ENCODE assay signal across 8 mouse cellular contexts in genomic region chr19:8988346-8989065, GRCm38 (mm10). TPM values are rescaled to one million over a fixed set of nuclear protein-coding genes. Genes with fewer than 3 reads are reported as not detected.
A peak's percentile ranks its signal among the peaks of the same experiment; 100 is the strongest.
DNase-seq lines count a peak whose midpoint lies in the region; ATAC-seq lines count a peak whose summit lies in the region.

No protein-coding gene starts in this region.

- peaks cover 23% of the 10 kb centered on the region for H3K27me3 ChIP-seq in neural tube, embryonic 11.5 days (ENCODE audit: control insufficient read depth, insufficient read depth, low read length)
- peaks cover 14% of the 10 kb centered on the region for H3K27me3 ChIP-seq in forebrain, embryonic 16.5 days (replicated peaks; ENCODE audit: control insufficient read depth, insufficient read depth, low read length)
- peaks cover 20% of the 10 kb centered on the region for H3K27me3 ChIP-seq in limb, embryonic 10.5 days (ENCODE audit: low read depth, poor library complexity, severe bottlenecking)
- no peaks in the 10 kb centered on the region for H3K27me3 ChIP-seq in stomach, embryonic 16.5 days (ENCODE audit: control insufficient read depth, insufficient read depth, low read length)

- H3K4me3 ChIP-seq in neural tube, embryonic 11.5 days (ENCODE audit: low read depth, low read length) = peak overlapping the region; percentile 57
- H3K4me3 ChIP-seq in forebrain, embryonic 16.5 days (replicated peaks; ENCODE audit: low read length) = peak overlapping the region; percentile 44
- H3K4me3 ChIP-seq in limb, embryonic 10.5 days = peak overlapping the region; percentile 75
- H3K4me3 ChIP-seq in stomach, embryonic 16.5 days (replicated peaks; ENCODE audit: low read length) = peak overlapping the region; percentile 87

- WGBS in neural tube, embryonic 11.5 days = 9% methylated on average over 15 of the region's 15 CpGs
- WGBS in forebrain, embryonic 16.5 days = 25% methylated on average over 15 of the region's 15 CpGs
- 9% methylated on average over 15 of the region's 15 CpGs for WGBS in limb, embryonic 10.5 days
- 24% methylated on average over 15 of the region's 15 CpGs for WGBS in stomach, embryonic 16.5 days

- peaks cover 13% of the 10 kb centered on the region for H3K4me1 ChIP-seq in neural tube, embryonic 11.5 days (ENCODE audit: control insufficient read depth, insufficient read depth, low read length)
- peaks cover 38% of the 10 kb centered on the region for H3K4me1 ChIP-seq in forebrain, embryonic 16.5 days (replicated peaks; ENCODE audit: control insufficient read depth, insufficient read depth, low read length)
- peaks cover 69% of the 10 kb centered on the region for H3K4me1 ChIP-seq in limb, embryonic 10.5 days
- peaks cover 68% of the 10 kb centered on the region for H3K4me1 ChIP-seq in stomach, embryonic 16.5 days (ENCODE audit: control insufficient read depth, insufficient read depth, low read length)

- DNase-seq in neural tube, embryonic 11.5 days (ENCODE audit: low spot score) = no peak
- no peak for DNase-seq in neural tube, embryonic 10.5 days (ENCODE audit: extremely low spot score, low spot score)
- no peak for DNase-seq in limb, embryonic 10.5 days (ENCODE audit: low spot score)
- DNase-seq in thymus, postnatal 4 days = no peak
- no peak for DNase-seq in layer of hippocampus, postnatal 36 days
- DNase-seq in c-Kit-positive CD71-positive TER-119-positive erythroid progenitor cells, embryonic 14.5 days (ENCODE audit: low spot score) = no peak

- H3K9me3 ChIP-seq in neural tube, embryonic 11.5 days (ENCODE audit: control insufficient read depth, low read length) = no peaks in the 10 kb centered on the region
- no peaks in the 10 kb centered on the region for H3K9me3 ChIP-seq in forebrain, embryonic 16.5 days (ENCODE audit: control insufficient read depth, low read length)
- H3K9me3 ChIP-seq in limb, embryonic 10.5 days (replicated peaks) = no peaks in the 10 kb centered on the region
- no peaks in the 10 kb centered on the region for H3K9me3 ChIP-seq in stomach, embryonic 16.5 days (replicated peaks; ENCODE audit: control insufficient read depth, low read length)

- no peak for ATAC-seq in neural tube, embryonic 11.5 days (ENCODE audit: insufficient read depth, low FRiP score, low TSS enrichment)
- ATAC-seq in forebrain, embryonic 16.5 days = no peak
- ATAC-seq in stomach, embryonic 16.5 days (ENCODE audit: insufficient read depth, low FRiP score) = no peak

- no peak overlapping the region for H3K27ac ChIP-seq in neural tube, embryonic 11.5 days (ENCODE audit: low read depth, low read length)
- H3K27ac ChIP-seq in forebrain, embryonic 16.5 days (ENCODE audit: low read length) = no peak overlapping the region
- H3K27ac ChIP-seq in limb, embryonic 10.5 days = peak overlapping the region; percentile 91
- H3K27ac ChIP-seq in stomach, embryonic 16.5 days (ENCODE audit: low read length) = peak overlapping the region; percentile 99

- H3K9ac ChIP-seq in neural tube, embryonic 11.5 days (ENCODE audit: low read length) = peak overlapping the region; percentile 52
- H3K9ac ChIP-seq in forebrain, embryonic 16.5 days (replicated peaks; ENCODE audit: low read depth, low read length) = peak overlapping the region; percentile 45; the same call in 1 of the 2 replicates
- H3K9ac ChIP-seq in stomach, embryonic 16.5 days (ENCODE audit: low read length) = peak overlapping the region; percentile 97

- H3K36me3 ChIP-seq in neural tube, embryonic 11.5 days (ENCODE audit: control insufficient read depth, insufficient read depth, low read length) = no peaks in the 10 kb centered on the region
- H3K36me3 ChIP-seq in forebrain, embryonic 16.5 days (ENCODE audit: control insufficient read depth, insufficient read depth) = no peaks in the 10 kb centered on the region
- no peaks in the 10 kb centered on the region for H3K36me3 ChIP-seq in limb, embryonic 10.5 days
- H3K36me3 ChIP-seq in stomach, embryonic 16.5 days (ENCODE audit: control insufficient read depth, insufficient read depth, low read length) = no peaks in the 10 kb centered on the region

- peak overlapping the region; percentile 96 for H3K4me2 ChIP-seq in neural tube, embryonic 11.5 days (ENCODE audit: low read depth)
- H3K4me2 ChIP-seq in forebrain, embryonic 16.5 days (ENCODE audit: low read length) = peak overlapping the region; percentile 78
- H3K4me2 ChIP-seq in stomach, embryonic 16.5 days (ENCODE audit: low read depth, low read length) = peak overlapping the region; percentile 76

RNA-seq across cellular contexts. Expression of gene Ahnak, which starts 0.6 kb away (rescaled TPM):
- polyA plus RNA-seq in neural tube, embryonic 11.5 days (2014; fragmentation: Nextera tagmentation; extraction: Ambion mirVana) = 4.4 and 4.5 TPM in 2 replicates
- 2.2 and 3.4 TPM in 2 replicates for polyA plus RNA-seq in forebrain, embryonic 16.5 days (2015; fragmentation: Nextera tagmentation; extraction: Ambion mirVana)
- polyA plus RNA-seq in limb, embryonic 10.5 days (2016; fragmentation: Nextera tagmentation; extraction: Ambion mirVana) = 5.3 and 8.9 TPM in 2 replicates
- polyA plus RNA-seq in stomach, embryonic 16.5 days (2015; fragmentation: Nextera tagmentation; extraction: Ambion mirVana) = 46.4 and 48.3 TPM in 2 replicates
- 10 to 100 TPM; 14.5 to 24.0 TPM for total RNA-seq in layer of hippocampus, postnatal 36 days (2021)

RNA-seq across cellular contexts. Expression of gene Eef1g, which starts 21.7 kb away (rescaled TPM):
- 468 and 469 TPM in 2 replicates for polyA plus RNA-seq in neural tube, embryonic 11.5 days (2014; fragmentation: Nextera tagmentation; extraction: Ambion mirVana)
- 346 and 348 TPM in 2 replicates for polyA plus RNA-seq in forebrain, embryonic 16.5 days (2015; fragmentation: Nextera tagmentation; extraction: Ambion mirVana)
- 563 and 631 TPM in 2 replicates for polyA plus RNA-seq in limb, embryonic 10.5 days (2016; fragmentation: Nextera tagmentation; extraction: Ambion mirVana)
- 401 and 441 TPM in 2 replicates for polyA plus RNA-seq in stomach, embryonic 16.5 days (2015; fragmentation: Nextera tagmentation; extraction: Ambion mirVana)
- 100 to 1,000 TPM; 233 to 254 TPM for total RNA-seq in layer of hippocampus, postnatal 36 days (2021)

RNA-seq across cellular contexts. Expression of gene Tut1, which starts 34.9 kb away (rescaled TPM):
- 30.2 and 36.3 TPM in 2 replicates for polyA plus RNA-seq in neural tube, embryonic 11.5 days (2014; fragmentation: Nextera tagmentation; extraction: Ambion mirVana)
- polyA plus RNA-seq in forebrain, embryonic 16.5 days (2015; fragmentation: Nextera tagmentation; extraction: Ambion mirVana) = 33.6 and 35.5 TPM in 2 replicates
- 49.6 and 49.7 TPM in 2 replicates for polyA plus RNA-seq in limb, embryonic 10.5 days (2016; fragmentation: Nextera tagmentation; extraction: Ambion mirVana)
- 30.0 and 34.9 TPM in 2 replicates for polyA plus RNA-seq in stomach, embryonic 16.5 days (2015; fragmentation: Nextera tagmentation; extraction: Ambion mirVana)
- total RNA-seq in layer of hippocampus, postnatal 36 days (2021) = 10 to 100 TPM; 19.6 to 19.7 TPM

RNA-seq across cellular contexts. Expression of gene Mta2, which starts 46.8 kb away (rescaled TPM):
- polyA plus RNA-seq in neural tube, embryonic 11.5 days (2014; fragmentation: Nextera tagmentation; extraction: Ambion mirVana) = 55.6 and 57.5 TPM in 2 replicates
- 175 and 186 TPM in 2 replicates for polyA plus RNA-seq in forebrain, embryonic 16.5 days (2015; fragmentation: Nextera tagmentation; extraction: Ambion mirVana)
- polyA plus RNA-seq in limb, embryonic 10.5 days (2016; fragmentation: Nextera tagmentation; extraction: Ambion mirVana) = 229 and 233 TPM in 2 replicates
- 142 and 149 TPM in 2 replicates for polyA plus RNA-seq in stomach, embryonic 16.5 days (2015; fragmentation: Nextera tagmentation; extraction: Ambion mirVana)
- total RNA-seq in layer of hippocampus, postnatal 36 days (2021) = 10 to 100 TPM; 54.7 to 60.7 TPM

RNA-seq across cellular contexts. Expression of gene Eml3, which starts 59.2 kb away (rescaled TPM):
- 7.9 and 9.3 TPM in 2 replicates for polyA plus RNA-seq in neural tube, embryonic 11.5 days (2014; fragmentation: Nextera tagmentation; extraction: Ambion mirVana)
- polyA plus RNA-seq in forebrain, embryonic 16.5 days (2015; fragmentation: Nextera tagmentation; extraction: Ambion mirVana) = 9.7 and 10.5 TPM in 2 replicates
- polyA plus RNA-seq in limb, embryonic 10.5 days (2016; fragmentation: Nextera tagmentation; extraction: Ambion mirVana) = 37.1 and 37.5 TPM in 2 replicates
- 28.5 and 30.5 TPM in 2 replicates for polyA plus RNA-seq in stomach, embryonic 16.5 days (2015; fragmentation: Nextera tagmentation; extraction: Ambion mirVana)
- total RNA-seq in layer of hippocampus, postnatal 36 days (2021) = 10 to 100 TPM; 10.9 to 11.8 TPM

Comparison
In these comparisons a context has a peak if more than half of its experiments do, and no peak if none do; other contexts are left out.
1. H3K27ac ChIP-seq: peak in limb, embryonic 10.5 days (single experiment) and stomach, embryonic 16.5 days (single experiment); none in neural tube, embryonic 11.5 days (single experiment) and forebrain, embryonic 16.5 days (single experiment).
2. H3K9ac ChIP-seq: peak in every context shown above with its lines; median percentile 97 in stomach, embryonic 16.5 days; 52 in neural tube, embryonic 11.5 days; 45 in forebrain, embryonic 16.5 days.
3. Peak in every context shown above with its lines, with median percentiles within 50 percentile points of each other: H3K4me2 ChIP-seq and H3K4me3 ChIP-seq.